Mouse (Mus musculus) erythroblast, embryonic 14.5 days (primary cell): Measurements from ENCODE around the gene Phf23. TPM values are rescaled to one million over a fixed set of nuclear protein-coding genes. Genes with fewer than 3 reads are reported as not detected.

Source experiments
- H3K27me3 ChIP-seq: 2 replicates; pipeline ENCODE4 v1.6.1; 2012; ENCODE audit warnings: inconsistent platforms; ENCODE audit not compliant: control insufficient read depth
- H3K36me3 ChIP-seq: 2 replicates; pipeline ENCODE4 v1.6.1; 2012; ENCODE audit warnings: mild to moderate bottlenecking, inconsistent platforms; ENCODE audit not compliant: control insufficient read depth
- H3K4me1 ChIP-seq: 2 replicates; pipeline ENCODE4 v1.6.1; 2012; ENCODE audit warnings: inconsistent platforms; ENCODE audit not compliant: control insufficient read depth
- H3K4me3 ChIP-seq: replicated peaks from 2 replicates; pipeline ENCODE3; 2012; ENCODE audit warnings: moderate library complexity, mild to moderate bottlenecking, inconsistent platforms
- H3K9me3 ChIP-seq: 2 replicates; pipeline ENCODE4 v1.6.1; 2012; ENCODE audit warnings: low read length, inconsistent platforms, mixed read lengths; ENCODE audit not compliant: control insufficient read depth
- GATA1 ChIP-seq: IDR thresholded peaks from 2 replicates; pipeline ENCODE4 v1.6.1; 2012; ENCODE audit warnings: low read length, inconsistent platforms, mixed read lengths
- TAL1 ChIP-seq: IDR thresholded peaks from 3 replicates; pipeline ENCODE4 v1.6.1; 2012; ENCODE audit warnings: low read length, inconsistent platforms, mixed read lengths
- polyA plus RNA-seq: library from polyadenylated mRNA; stranded (reverse); fragments of >175 nt; gene quantifications from 2 replicates; pipeline ENCODE4 v1.2.3, GENCODE M21; 2012

Phf23 gene
- polyA plus RNA-seq, 1 experiment: 5.5 TPM

DNA sequence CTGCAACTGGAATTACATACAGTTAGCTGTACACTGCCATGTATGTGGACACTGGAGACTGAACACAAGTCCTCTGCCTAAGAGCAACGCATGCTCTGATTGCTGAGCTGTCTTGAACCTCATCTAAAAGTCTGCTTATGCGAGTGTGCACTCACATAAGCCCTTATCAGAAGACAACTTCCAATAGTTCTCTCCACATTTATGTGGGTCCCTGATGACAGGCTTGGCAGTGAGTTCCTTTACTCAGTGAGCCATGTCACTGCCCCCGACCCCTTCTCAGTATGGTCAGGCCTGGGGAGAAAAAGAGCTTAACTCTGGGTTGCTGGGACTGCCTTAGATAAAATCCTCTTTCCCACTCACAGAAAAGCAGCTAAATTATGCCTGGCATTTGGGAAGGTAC is 21.1 kb downstream of the Phf23 start, which contains the start of gene Dlg4:
Dlg4 (plus strand) TSS at position 274 of the 400 bp plus-strand sequence.
- no peak for TF ChIP-seq GATA1
- TF ChIP-seq TAL1: no peak
- Histone ChIP-seq H3K36me3 (peaks cover 29% of the 10 kb centered on the region), H3K4me1 (peaks cover 65% of the 10 kb centered on the region), H3K27me3 (peaks cover 4% of the 10 kb centered on the region), H3K4me3 (no peak within 1 kb of the TSS), H3K9me3 (peaks cover 3% of the 10 kb centered on the region; the same call in 1 of the 2 replicates)

DNA sequence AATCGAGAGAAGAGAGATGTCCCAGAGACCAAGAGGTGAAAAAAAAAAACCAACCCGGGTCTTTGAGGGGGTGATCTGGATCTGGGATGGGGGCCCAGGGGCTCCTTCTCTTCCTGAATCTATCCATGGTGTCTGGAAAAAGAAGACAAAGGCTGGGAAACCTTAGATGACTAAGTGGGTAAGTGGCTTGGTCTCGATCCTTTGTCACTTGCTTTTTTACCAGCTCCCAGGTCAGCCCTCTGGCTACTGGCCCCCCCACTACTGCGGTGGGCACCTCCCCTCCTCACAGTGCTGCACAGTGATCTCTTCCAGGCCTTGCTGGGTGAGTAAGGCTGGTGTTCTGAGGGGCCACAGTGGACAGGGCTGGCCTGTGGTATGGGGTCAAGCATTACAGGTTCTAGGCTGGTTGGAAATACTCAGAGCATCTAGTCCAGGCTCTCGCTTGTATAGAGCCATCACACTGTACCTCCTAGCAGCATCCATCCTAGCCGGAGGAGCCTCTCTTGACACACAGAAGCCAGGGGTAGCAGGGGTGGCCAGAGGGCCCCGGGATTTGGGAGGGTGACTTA is 21.7 kb downstream of the Phf23 start:
- TF ChIP-seq TAL1 (no peak), GATA1 (no peak)
- Histone ChIP-seq H3K9me3 (peaks cover 3% of the 10 kb centered on the region; the same call in 1 of the 2 replicates), H3K36me3 (peaks cover 22% of the 10 kb centered on the region), H3K27me3 (peaks cover 10% of the 10 kb centered on the region), H3K4me1 (peaks cover 67% of the 10 kb centered on the region), H3K4me3 (no peak overlapping the region)

DNA sequence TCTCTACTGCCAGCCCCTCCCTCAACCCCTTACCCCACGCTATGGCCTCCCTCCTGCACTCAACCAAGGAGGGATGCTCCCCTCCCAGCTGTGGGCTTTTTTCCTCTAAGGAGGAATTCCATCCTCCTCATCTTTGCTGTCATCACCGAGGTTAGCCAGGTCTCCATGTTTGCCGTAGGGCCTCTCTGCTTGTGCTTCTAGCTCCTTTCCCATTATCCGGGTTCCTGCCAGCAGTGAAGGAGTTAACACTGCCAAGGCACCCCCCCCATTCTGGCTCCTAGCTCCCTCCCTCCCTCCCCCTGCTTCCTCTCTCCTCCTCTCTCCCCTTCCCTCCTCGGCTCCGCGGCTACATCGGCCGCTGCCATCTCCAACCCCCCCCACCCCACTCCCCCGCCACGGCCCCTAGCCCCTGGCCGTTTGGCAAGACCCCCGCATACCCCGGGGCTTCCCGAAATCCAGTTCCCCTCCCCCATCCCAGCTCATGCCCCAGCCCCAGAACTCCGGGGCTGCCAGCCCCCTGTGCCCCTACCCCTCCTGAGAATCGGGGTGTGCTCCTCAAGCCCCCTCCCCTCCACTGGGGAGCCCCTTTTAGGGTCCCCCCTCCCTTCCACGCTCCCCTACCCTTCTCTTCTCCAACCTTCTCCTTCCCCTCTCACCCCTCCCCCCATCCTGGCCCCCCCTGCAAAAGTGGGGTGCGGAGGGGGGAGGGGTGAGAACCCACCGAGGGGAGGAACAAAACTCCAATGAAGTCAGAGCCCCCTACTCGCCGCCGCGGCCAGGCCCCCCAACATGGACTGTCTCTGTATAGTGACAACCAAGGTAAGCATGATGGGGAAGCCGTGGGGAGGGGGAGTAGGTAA is 22.8 kb downstream of the Phf23 start:
- Histone ChIP-seq H3K36me3 (peaks cover 12% of the 10 kb centered on the region), H3K4me1 (peaks cover 67% of the 10 kb centered on the region), H3K9me3 (peaks cover 3% of the 10 kb centered on the region; the same call in 1 of the 2 replicates), H3K4me3 (peak overlapping the region; percentile 35), H3K27me3 (peaks cover 21% of the 10 kb centered on the region)
- TF ChIP-seq TAL1 (no peak), GATA1 (no peak)

DNA sequence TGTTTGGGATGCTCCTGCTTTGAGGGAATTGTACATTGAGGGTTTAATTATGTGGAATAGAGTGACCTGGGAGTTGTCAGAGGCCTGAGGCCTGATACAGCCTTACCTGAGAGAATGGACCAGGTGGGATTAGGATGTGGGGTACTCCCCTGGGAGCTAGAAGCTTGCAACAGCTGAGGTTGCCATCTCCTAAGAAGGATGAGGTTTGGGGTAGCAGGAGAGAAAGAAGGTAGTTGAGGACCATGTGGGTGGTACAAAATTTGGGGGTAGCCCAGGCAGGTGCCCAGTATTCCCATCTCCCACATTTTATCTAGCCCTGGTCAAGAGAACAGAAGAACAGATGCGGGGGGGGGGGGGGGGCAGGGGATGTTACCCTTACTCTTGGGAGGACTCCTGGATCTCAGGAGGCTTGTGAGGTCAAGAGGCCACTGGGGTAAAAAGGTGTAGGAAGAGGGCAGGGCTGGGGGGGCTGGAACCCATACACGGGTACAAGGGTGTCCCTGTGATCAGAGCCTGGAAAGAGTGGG is 24.0 kb downstream of the Phf23 start:
- TF ChIP-seq TAL1: no peak
- no peak for TF ChIP-seq GATA1
- Histone ChIP-seq H3K4me1 (peaks cover 56% of the 10 kb centered on the region), H3K4me3 (no peak overlapping the region)

DNA sequence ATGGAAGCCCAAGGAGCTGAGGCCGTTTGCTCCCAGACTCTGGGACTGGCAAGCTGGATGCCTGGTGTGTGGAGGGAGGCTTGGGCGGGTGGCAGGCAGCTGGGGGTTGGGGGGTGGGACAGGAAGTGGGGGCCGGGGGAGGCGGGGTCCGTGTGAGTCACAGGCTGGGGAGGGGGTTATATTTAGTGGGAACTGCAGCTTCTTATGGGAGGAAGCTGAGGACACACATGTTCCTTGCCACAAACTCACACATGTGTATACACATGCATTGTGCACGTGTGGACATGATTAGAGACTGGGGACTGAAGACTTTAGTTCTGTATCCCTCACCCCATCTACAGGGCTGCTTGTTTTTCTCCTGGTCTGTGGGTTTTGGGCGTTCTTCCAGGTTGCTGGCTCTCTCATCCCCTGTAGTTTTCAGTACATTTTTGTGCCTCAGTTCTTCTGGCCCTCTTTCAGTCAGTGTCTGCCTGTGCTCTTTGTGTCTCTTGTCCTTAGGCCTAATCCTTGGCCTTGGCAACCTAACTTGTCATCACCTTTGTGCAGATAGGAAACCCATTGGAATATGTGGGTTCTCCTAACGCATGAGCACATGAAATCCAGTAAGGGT is 24.6 kb downstream of the Phf23 start:
- Histone ChIP-seq H3K4me1 (peaks cover 51% of the 10 kb centered on the region), H3K4me3 (no peak overlapping the region), H3K9me3 (peaks cover 3% of the 10 kb centered on the region; the same call in 1 of the 2 replicates), H3K36me3 (no peaks in the 10 kb centered on the region), H3K27me3 (peaks cover 39% of the 10 kb centered on the region)
- TF ChIP-seq GATA1 (no peak), TAL1 (no peak)

More for the DNA sequence above, 24.0 kb downstream of the Phf23 start:
- Histone ChIP-seq H3K36me3 (no peaks in the 10 kb centered on the region; the same call in 1 of the 2 replicates), H3K27me3 (peaks cover 33% of the 10 kb centered on the region), H3K9me3 (peaks cover 3% of the 10 kb centered on the region; the same call in 1 of the 2 replicates)

DNA sequence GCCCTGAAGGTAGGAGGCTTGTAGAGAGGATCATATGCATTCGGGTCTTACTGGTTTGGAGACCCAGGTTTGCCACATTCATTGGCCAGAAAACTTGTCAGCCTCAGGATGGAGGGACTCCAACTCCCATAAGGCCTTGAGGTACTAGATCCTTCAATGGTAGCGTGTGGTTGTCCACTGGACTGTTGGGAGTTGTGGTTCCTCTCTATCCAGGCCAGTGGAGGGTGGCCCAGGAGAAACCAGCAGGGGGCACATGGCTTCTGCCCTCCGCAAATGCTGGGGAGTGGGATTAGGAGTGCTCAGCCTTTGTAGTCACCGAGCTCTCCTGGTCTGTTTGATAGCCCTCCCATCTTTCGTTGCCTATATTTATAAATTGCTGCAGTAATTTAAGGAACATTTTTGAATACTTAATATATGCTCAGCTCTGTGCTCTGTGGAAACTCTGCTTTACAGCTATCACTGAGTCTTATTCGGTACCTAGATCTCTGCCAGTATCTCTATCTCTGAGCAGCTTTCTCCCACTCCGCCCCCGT is 25.2 kb downstream of the Phf23 start:
- Histone ChIP-seq H3K4me3 (peak overlapping the region; percentile 67), H3K36me3 (no peaks in the 10 kb centered on the region), H3K4me1 (peaks cover 44% of the 10 kb centered on the region), H3K9me3 (peaks cover 3% of the 10 kb centered on the region; the same call in 1 of the 2 replicates), H3K27me3 (peaks cover 46% of the 10 kb centered on the region)
- no peak for TF ChIP-seq TAL1
- TF ChIP-seq GATA1: no peak

DNA sequence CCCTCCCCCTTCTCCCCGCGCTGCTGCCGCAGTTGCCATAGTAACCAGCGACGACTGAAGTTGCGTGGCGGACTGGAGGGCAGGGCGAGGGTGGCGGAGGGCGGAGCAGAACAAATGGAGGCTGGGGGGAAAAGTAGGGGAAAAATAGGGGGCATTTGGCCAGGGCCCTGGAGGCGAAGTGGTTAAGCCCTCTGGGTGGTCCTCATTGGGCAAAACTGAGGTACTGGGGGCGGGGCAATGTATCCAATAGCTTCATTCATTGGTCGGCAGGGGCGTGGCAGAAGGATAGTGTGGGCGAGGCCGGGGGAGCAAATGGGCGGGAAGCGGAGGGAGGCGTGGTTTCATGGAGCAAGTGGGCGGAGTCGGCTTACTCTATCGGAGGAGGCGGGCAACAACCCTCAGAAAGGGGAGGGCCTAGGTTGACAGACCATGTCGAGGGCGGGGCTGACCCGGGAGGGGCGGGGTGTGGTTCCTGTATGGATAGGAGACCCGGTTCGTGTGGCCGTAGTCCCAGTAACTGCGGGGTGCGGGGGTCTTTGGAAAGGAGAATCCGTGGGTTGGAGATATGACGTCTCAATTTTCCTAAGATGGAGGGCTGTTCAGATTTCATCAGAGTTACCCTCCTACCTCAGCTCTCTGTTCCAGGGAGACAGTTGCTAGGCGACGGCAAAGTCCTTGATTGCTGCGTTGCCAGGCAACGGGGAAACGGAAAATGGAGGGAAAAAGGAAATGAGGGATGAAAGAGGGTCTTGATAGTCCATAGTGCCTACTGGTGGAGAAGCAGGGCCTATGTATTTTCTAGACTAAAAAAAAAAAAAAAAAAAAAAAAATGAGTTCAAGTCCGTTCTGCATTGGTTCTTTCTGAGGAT is 25.9 kb downstream of the Phf23 start:
- peaks cover 53% of the 10 kb centered on the region for H3K27me3 ChIP-seq
- peaks cover 41% of the 10 kb centered on the region for H3K4me1 ChIP-seq
- H3K4me3 ChIP-seq: peak overlapping the region; percentile 67
- TF ChIP-seq GATA1 (no peak), TAL1 (no peak)
- H3K36me3 ChIP-seq: no peaks in the 10 kb centered on the region
- peaks cover 3% of the 10 kb centered on the region; the same call in 1 of the 2 replicates for H3K9me3 ChIP-seq

DNA sequence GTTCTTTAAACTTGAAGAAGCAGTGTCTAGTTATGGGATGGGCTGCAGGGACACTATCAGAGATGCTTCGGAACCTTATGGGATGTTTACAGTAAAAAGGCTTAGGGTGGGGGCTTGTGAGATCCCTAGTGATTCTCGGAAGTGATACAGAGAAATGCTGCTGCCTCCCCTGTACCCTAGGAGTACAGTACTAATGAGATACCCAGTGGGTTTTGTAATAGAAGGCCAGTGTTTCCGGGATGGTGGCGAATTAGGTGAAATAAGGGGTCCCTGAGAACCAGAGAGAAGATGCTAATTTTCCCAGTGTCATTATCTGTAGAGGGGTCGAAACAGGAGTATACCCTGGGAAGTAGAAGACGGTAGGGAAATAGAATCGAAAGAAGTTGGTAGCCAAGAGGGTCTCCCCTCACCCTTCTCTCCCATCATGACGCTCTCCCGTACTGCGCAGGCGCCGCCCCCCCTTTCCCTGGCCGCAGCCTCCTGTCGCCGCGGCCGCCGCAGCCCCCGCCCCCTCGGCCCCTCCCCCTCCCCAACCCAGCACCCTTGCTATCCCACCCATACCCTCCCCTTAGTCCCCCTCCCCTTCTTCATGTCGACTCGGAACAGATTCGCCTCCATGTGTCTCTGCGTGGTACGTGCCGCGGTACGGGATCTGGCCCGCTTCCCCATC is 28.0 kb downstream of the Phf23 start:
- TF ChIP-seq TAL1: no peak
- TF ChIP-seq GATA1: no peak
- H3K27me3 ChIP-seq: peaks cover 72% of the 10 kb centered on the region
- no peak overlapping the region for H3K4me3 ChIP-seq
- peaks cover 3% of the 10 kb centered on the region; the same call in 1 of the 2 replicates for H3K9me3 ChIP-seq
- H3K4me1 ChIP-seq: peaks cover 32% of the 10 kb centered on the region
- H3K36me3 ChIP-seq: no peaks in the 10 kb centered on the region
